Mouse (Mus musculus) megakaryocyte-erythroid progenitor cell, adult 5 weeks (primary cell): ENCODE data around the gene Vmn1r129. TPM values are rescaled to one million over a fixed set of nuclear protein-coding genes. Genes with fewer than 3 reads are reported as not detected.

ENCODE experiments used
- polyA plus RNA-seq: library from polyadenylated mRNA; stranded (reverse); fragments of >175 nt; gene quantifications from 2 replicates; pipeline ENCODE4 v1.2.3, GENCODE M21; 2012

Gene Vmn1r129
- polyA plus RNA-seq: not detected in 2 replicates

DNA sequence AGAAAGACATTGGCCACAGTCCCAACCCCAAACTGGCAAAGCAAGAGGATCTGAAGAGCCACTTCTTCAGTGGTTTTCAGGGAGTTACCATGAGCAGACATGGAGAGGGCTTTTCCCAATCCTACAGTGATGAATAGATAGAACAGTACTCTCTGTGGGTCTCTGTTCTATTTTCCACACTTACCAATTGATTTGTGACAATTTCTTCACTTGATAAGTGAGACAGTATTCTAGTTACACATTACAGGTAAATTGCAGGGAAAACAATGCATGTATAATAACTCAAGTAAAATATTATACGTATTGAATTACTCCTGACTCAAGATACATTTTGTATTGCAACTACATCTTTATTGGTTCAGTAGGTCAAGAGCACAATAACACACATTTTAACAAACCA is at the start of gene Vmn1r129:
Vmn1r129 (minus strand) TSS at position 101 of the 400 bp plus-strand sequence.

DNA sequence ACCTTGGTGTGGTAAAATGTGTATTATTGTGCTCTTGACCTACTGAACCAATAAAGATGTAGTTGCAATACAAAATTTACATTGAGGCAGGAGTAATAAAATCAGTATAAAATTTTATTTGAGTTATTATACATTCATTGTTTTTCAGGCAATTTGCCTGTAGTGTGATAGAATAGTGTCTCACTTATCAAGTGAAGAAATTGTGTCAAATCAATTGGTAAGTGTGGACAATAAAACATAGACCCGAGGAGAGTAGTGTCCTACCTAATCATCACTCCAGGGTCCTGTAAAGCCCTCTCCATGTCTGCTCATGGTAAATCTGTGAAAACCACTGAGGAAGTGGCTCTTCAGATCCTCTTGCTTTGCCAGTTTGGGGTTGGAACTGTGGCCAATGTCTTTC is 12.0 kb downstream of the Vmn1r129 start, which contains the start of gene Vmn1r128:
Vmn1r128 (plus strand) TSS at position 301 of the 400 bp plus-strand sequence.

DNA sequence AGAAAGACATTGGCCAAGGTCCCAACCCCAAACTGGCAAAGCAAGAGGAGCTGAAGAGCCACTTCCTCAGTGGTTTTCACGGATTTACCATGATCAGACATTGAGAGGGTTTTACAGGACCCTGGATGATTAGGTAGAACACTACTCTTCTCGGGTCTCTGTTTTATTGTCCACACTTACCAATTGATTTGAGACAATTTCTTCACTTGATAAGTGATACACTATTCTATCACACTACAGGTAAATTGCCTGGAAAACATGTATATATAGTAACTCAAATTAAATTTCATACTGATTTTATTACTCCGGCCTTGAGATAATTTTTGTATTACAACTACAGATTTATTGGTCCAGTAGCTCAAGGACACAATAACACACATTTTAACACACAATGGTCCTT is 41.3 kb downstream of the Vmn1r129 start, which contains the start of gene Vmn1r127:
Vmn1r127 (minus strand) TSS at position 101 of the 400 bp plus-strand sequence.

Other genes with a start within 250 kb of the Vmn1r129 start
- not detected in 2 replicates for gene Vmn1r122, start 227.2 kb downstream of the Vmn1r129 start, polyA plus RNA-seq
- gene Vmn1r123, start 199.1 kb downstream of the Vmn1r129 start, polyA plus RNA-seq: not detected in 2 replicates
- gene Gm5157, start 170.9 kb downstream of the Vmn1r129 start, polyA plus RNA-seq: not detected in 2 replicates
- gene Vmn1r124, start 100.7 kb downstream of the Vmn1r129 start, polyA plus RNA-seq: not detected in 2 replicates
- not detected in 2 replicates for gene Vmn1r125, start 89.1 kb downstream of the Vmn1r129 start, polyA plus RNA-seq
- not detected in 2 replicates for gene Vmn1r126, start 59.8 kb downstream of the Vmn1r129 start, polyA plus RNA-seq
- not detected in 2 replicates for gene Vmn1r127, start 41.4 kb downstream of the Vmn1r129 start, polyA plus RNA-seq
- not detected in 2 replicates for gene Vmn1r128, start 11.9 kb downstream of the Vmn1r129 start, polyA plus RNA-seq
- gene Gm6882, start 71.5 kb upstream of the Vmn1r129 start, polyA plus RNA-seq: not detected in 2 replicates
- gene Vmn1r130, start 150.5 kb upstream of the Vmn1r129 start, polyA plus RNA-seq: not detected in 2 replicates
- not detected in 2 replicates for gene Vmn1r131, start 184.8 kb upstream of the Vmn1r129 start, polyA plus RNA-seq